Mouse (Mus musculus): ENCODE measurements around the gene Tsga10ip. TPM values are rescaled to one million over a fixed set of nuclear protein-coding genes. Genes with fewer than 3 reads are reported as not detected.
A peak's percentile ranks its signal among the peaks of the same experiment; 100 is the strongest.

The Tsga10ip gene
- 5.9 and 6.3 TPM in 2 replicates for polyA plus RNA-seq (2015; fragmentation: Nextera tagmentation; extraction: Ambion mirVana)

DNA sequence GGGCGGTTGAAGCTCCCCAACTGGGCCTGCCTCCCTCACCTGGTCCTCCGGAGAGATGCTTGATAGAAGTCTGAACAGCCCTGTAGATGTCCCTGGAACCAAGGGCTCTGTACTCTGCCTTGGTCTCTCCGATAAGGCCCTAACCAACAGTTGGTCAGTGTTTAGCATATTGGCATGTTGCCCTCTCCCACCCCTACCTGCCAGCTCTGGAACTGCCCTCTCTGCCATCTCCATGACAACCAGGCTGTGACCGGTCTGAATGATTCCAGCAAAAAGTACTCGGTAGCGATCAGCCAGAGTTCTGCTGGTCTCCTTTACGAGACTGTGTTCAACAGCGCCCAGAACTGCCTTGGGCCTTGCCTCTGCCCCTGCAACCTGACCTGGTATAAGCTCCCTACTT is at the start of gene Tsga10ip:
Gene Tsga10ip (minus strand): TSS at position 234 of the 400 bp plus-strand sequence.
- no peak for ATAC-seq
- Histone ChIP-seq H3K9me3 (ENCODE audit: control insufficient read depth, low read length) (no peaks in the 10 kb centered on the region), H3K4me2 (ENCODE audit: low read depth, low read length) (no peak within 1 kb of the TSS), H3K4me3 (ENCODE audit: low read length) (no peak within 1 kb of the TSS), H3K36me3 (ENCODE audit: control insufficient read depth, insufficient read depth, low read length) (no peaks in the 10 kb centered on the region), H3K4me1 (ENCODE audit: control insufficient read depth, insufficient read depth, low read length) (no peaks in the 10 kb centered on the region; the same call in 1 of the 2 replicates), H3K27me3 (replicated peaks; ENCODE audit: control insufficient read depth, insufficient read depth, low read length) (no peaks in the 10 kb centered on the region), H3K27ac (ENCODE audit: low read length) (no peak within 1 kb of the TSS), H3K9ac (ENCODE audit: low read depth, low read length) (no peak within 1 kb of the TSS)
- 73% methylated on average over 8 of the region's 8 CpGs for WGBS

DNA sequence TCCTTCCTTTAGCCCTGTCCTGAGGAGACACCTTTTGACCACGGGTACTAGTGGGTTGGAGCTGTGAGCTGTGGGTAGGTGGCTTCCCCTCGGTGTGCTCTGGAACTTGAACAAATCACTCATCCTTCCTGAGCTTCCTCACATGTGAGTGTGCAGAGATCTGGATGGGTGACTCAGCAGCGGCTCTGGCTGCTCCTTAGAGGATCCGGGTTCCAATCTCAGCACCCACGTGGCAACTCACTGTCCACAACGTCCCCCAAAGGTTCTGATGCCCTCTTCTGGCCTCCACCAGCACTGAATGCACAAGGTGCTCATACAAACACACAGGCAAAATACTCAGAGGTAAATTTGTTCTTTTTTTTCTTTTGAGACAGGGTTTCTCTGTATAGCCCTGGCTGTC is 49.4 kb upstream of the Tsga10ip start:
- Histone ChIP-seq H3K27ac (ENCODE audit: low read length) (no peak overlapping the region), H3K4me3 (ENCODE audit: low read length) (no peak overlapping the region), H3K27me3 (replicated peaks; ENCODE audit: control insufficient read depth, insufficient read depth, low read length) (peaks cover 28% of the 10 kb centered on the region), H3K9me3 (ENCODE audit: control insufficient read depth, low read length) (no peaks in the 10 kb centered on the region), H3K4me1 (ENCODE audit: control insufficient read depth, insufficient read depth, low read length) (peaks cover 30% of the 10 kb centered on the region), H3K36me3 (ENCODE audit: control insufficient read depth, insufficient read depth, low read length) (no peaks in the 10 kb centered on the region; the same call in 1 of the 2 replicates), H3K4me2 (ENCODE audit: low read depth, low read length) (no peak overlapping the region), H3K9ac (ENCODE audit: low read depth, low read length) (no peak overlapping the region)
- WGBS, result 80% methylated on average over 6 of the region's 6 CpGs
- no peak for ATAC-seq

DNA sequence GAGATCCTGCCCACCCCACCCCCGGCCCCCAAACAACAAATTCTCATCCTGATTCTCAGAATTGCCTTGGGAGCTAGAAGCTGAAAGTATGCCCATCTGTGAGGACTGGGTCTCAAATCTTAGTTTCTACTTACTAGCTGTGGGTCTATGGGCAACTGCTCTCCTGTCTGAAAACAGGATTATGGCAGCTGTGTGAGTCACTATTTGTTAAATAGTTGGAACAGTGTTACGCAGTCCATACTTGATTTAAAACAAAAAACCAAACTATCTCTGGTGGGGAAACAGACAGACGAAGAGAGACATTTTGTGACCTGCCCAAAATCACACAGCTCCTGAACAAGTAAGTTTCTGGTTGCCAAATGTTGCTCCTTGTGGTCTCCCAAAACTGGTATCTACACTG is 47.3 kb upstream of the Tsga10ip start:
- Histone ChIP-seq H3K27me3 (replicated peaks; ENCODE audit: control insufficient read depth, insufficient read depth, low read length) (peaks cover 28% of the 10 kb centered on the region), H3K4me2 (ENCODE audit: low read depth, low read length) (no peak overlapping the region), H3K36me3 (ENCODE audit: control insufficient read depth, insufficient read depth, low read length) (no peaks in the 10 kb centered on the region; the same call in 1 of the 2 replicates), H3K27ac (ENCODE audit: low read length) (no peak overlapping the region), H3K9ac (ENCODE audit: low read depth, low read length) (no peak overlapping the region), H3K9me3 (ENCODE audit: control insufficient read depth, low read length) (no peaks in the 10 kb centered on the region), H3K4me1 (ENCODE audit: control insufficient read depth, insufficient read depth, low read length) (peaks cover 10% of the 10 kb centered on the region), H3K4me3 (ENCODE audit: low read length) (no peak overlapping the region)
- 76% methylated on average over 3 of the region's 3 CpGs for WGBS
- no peak for ATAC-seq

DNA sequence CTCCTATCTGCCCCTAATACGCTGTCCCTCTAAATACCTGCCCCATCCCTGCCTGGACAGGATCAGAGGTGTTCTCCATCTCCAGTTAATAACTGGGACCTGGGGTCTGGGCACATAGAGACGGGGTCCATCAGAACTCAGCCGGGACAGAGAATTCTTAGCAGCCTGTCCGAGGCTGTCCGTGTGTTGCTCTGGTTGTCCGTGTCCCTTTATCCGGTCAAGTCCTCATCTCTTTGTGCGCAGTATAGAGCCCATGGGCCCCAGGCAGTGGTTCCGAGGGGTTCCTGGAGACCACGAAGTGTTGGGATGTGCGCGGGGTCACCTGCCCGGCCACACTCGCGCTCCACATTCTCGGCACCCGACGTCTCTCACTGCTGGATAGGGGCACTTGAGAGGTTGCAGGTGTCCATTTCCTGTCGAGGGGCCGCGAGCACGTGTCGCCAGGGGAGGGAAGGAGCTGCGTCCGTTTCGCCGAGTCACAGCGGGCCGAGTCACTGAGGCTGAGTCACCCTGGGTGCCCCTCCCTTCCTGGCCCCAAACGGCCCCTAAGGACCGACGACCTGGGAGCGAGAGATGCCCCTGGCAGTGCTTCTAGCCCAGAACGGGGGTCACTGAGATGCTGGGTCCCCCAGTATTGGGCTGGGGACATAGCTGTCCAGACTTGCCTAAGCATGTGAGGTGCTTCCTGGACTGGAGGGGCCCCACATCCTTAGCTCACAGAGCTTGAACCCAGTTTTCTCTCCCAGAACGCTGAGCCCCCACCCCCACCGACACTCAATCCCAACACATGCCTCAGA is 46.2 kb upstream of the Tsga10ip start:
- H3K4me3 ChIP-seq (ENCODE audit: low read length), result peak overlapping the region; percentile 62
- H3K9me3 ChIP-seq (ENCODE audit: control insufficient read depth, low read length), result no peaks in the 10 kb centered on the region
- peak overlapping the region; percentile 98 for H3K4me2 ChIP-seq (ENCODE audit: low read depth, low read length)
- WGBS, result 6% methylated on average over 36 of the region's 36 CpGs
- H3K4me1 ChIP-seq (ENCODE audit: control insufficient read depth, insufficient read depth, low read length), result peaks cover 10% of the 10 kb centered on the region; the same call in 1 of the 2 replicates
- ATAC-seq, result peak; percentile 20; the same call in 1 of the 2 replicates
- H3K27ac ChIP-seq (ENCODE audit: low read length), result no peak overlapping the region
- H3K36me3 ChIP-seq (ENCODE audit: control insufficient read depth, insufficient read depth, low read length), result no peaks in the 10 kb centered on the region
- peak overlapping the region; percentile 57; the same call in 1 of the 2 replicates for H3K9ac ChIP-seq (ENCODE audit: low read depth, low read length)
- H3K27me3 ChIP-seq (replicated peaks; ENCODE audit: control insufficient read depth, insufficient read depth, low read length), result peaks cover 28% of the 10 kb centered on the region

DNA sequence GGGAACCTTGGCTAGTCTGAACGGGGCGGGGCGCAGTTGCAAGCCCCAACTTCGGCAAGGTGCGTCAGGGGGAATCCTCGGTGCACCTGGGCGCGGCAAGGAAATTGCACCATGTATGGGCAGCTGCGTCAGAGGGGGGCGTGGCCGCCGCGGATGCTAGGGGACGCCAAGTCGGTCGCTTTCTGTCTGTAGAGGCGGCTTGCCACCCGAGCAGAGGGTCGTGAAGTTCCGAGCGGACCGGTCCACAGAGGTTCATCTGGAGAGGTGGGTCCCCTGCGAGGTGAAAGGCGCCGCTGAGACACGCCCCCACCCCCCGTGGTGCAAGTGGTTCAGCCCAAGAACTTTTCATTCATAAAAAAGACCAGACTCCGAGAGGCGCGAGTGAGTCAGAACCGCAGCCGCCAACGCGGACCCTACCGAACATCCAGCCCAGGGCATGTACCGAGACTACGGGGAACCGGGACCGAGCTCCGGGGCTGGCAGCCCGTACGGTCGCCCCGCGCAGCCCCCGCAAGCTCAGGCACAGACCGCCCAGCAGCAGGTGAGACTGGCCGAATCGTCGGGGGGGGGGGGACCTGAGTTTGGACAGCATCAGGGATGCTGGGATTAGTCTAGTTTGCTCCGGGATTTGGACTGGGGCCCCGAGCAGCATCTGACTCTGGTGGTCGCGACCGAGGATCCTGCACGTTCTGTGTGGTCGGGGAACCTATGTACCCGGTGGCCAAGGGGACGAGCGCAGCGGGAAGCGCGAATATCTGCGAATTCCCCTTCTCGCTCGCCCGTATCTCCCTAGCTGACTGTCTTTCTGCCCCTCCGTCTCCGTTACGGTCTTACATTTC is 45.4 kb upstream of the Tsga10ip start, which contains the start of gene Fosl1:
Gene Fosl1 (plus strand): TSS at position 33 of the 839 bp plus-strand sequence.
- H3K27me3 ChIP-seq (replicated peaks; ENCODE audit: control insufficient read depth, insufficient read depth, low read length), result peaks cover 28% of the 10 kb centered on the region
- H3K4me3 ChIP-seq (ENCODE audit: low read length), result peak within 1 kb of the TSS; percentile 62
- no peaks in the 10 kb centered on the region for H3K9me3 ChIP-seq (ENCODE audit: control insufficient read depth, low read length)
- peak within 1 kb of the TSS; percentile 98 for H3K4me2 ChIP-seq (ENCODE audit: low read depth, low read length)
- peak within 1 kb of the TSS; percentile 57 for H3K9ac ChIP-seq (ENCODE audit: low read depth, low read length)
- no peaks in the 10 kb centered on the region for H3K36me3 ChIP-seq (ENCODE audit: control insufficient read depth, insufficient read depth, low read length)
- H3K4me1 ChIP-seq (ENCODE audit: control insufficient read depth, insufficient read depth, low read length), result peaks cover 10% of the 10 kb centered on the region; the same call in 1 of the 2 replicates
- ATAC-seq, result peak; percentile 78
- H3K27ac ChIP-seq (ENCODE audit: low read length), result no peak within 1 kb of the TSS
- WGBS, result under 1% methylated on average over 70 of the region's 70 CpGs

DNA sequence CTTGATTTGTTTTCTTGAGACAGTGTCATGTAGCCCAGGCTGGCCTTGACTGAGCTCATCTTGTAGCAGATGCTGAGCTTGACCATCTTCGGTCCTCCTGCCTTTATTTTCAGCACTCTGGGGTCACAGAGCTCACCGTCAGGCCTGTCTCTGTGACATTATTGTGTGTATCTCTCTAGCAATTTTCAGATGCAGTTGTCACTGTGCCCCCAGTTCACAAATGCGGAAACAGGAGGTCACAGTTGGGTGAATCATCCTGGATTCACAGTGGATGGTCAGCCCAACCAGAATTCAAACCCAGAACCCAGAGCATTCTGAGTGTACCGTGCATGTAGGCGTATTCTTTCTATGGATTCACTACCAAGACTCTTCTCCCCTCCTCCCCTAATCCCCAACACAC is 43.4 kb upstream of the Tsga10ip start:
- ATAC-seq, result no peak
- WGBS, result 86% methylated on average over 5 of the region's 5 CpGs
- H3K27me3 ChIP-seq (replicated peaks; ENCODE audit: control insufficient read depth, insufficient read depth, low read length), result peaks cover 28% of the 10 kb centered on the region
- no peak overlapping the region for H3K9ac ChIP-seq (ENCODE audit: low read depth, low read length)
- H3K27ac ChIP-seq (ENCODE audit: low read length), result no peak overlapping the region
- H3K4me1 ChIP-seq (ENCODE audit: control insufficient read depth, insufficient read depth, low read length), result peaks cover 10% of the 10 kb centered on the region; the same call in 1 of the 2 replicates
- no peak overlapping the region for H3K4me3 ChIP-seq (ENCODE audit: low read length)
- H3K36me3 ChIP-seq (ENCODE audit: control insufficient read depth, insufficient read depth, low read length), result no peaks in the 10 kb centered on the region
- H3K9me3 ChIP-seq (ENCODE audit: control insufficient read depth, low read length), result no peaks in the 10 kb centered on the region
- H3K4me2 ChIP-seq (ENCODE audit: low read depth, low read length), result no peak overlapping the region

DNA sequence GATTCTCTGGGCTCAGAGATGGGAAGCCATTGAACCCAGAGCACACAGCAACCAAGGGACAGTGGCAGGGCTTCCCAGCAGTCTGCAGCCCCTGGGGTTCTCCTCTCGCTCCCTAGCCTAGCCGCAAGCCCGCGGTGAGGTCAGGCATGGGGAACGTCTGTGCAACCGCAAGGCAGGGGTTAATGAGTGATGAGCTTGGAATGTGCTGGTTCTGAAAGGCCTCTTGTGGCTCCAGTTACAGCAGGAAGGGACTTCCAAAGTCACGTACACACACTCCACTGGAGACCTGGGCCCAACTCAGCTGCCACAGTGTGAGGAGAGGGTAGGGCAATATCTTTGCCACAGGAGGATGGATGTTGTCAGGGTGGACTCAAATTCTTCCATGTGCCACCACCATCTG is 42.6 kb upstream of the Tsga10ip start:
- no peak overlapping the region for H3K4me3 ChIP-seq (ENCODE audit: low read length)
- no peak overlapping the region for H3K27ac ChIP-seq (ENCODE audit: low read length)
- no peak for ATAC-seq
- H3K9me3 ChIP-seq (ENCODE audit: control insufficient read depth, low read length), result no peaks in the 10 kb centered on the region
- peaks cover 10% of the 10 kb centered on the region; the same call in 1 of the 2 replicates for H3K4me1 ChIP-seq (ENCODE audit: control insufficient read depth, insufficient read depth, low read length)
- H3K9ac ChIP-seq (ENCODE audit: low read depth, low read length), result no peak overlapping the region
- H3K27me3 ChIP-seq (replicated peaks; ENCODE audit: control insufficient read depth, insufficient read depth, low read length), result peaks cover 23% of the 10 kb centered on the region
- 24% methylated on average over 7 of the region's 7 CpGs for WGBS
- H3K4me2 ChIP-seq (ENCODE audit: low read depth, low read length), result no peak overlapping the region
- no peaks in the 10 kb centered on the region for H3K36me3 ChIP-seq (ENCODE audit: control insufficient read depth, insufficient read depth, low read length)

DNA sequence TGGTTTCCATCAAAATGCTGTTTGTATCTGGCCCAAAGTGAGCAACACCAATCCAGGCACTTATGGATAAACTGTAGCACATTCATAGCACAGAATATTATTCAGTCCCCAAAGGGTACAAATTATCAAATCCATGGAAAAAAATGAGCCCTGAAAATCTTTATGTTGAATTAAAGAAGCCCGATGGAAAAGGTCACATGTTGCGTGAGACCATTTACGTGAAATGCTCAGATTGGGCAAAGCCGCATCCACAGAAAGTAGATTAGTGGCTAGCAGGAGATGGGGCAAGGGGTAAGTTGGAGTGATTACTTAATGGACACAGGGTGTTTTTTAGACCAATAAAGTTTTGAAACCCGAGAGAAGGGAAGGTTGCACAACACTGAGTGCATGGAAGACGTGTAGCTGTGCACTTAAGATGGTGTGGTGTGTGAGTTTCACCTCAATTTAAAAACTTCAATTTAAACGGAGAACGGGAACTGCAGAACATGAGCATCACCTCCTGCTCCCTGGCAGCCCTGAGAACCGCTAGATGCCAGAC is 42.1 kb upstream of the Tsga10ip start:
- H3K9me3 ChIP-seq (ENCODE audit: control insufficient read depth, low read length), result no peaks in the 10 kb centered on the region
- no peaks in the 10 kb centered on the region for H3K36me3 ChIP-seq (ENCODE audit: control insufficient read depth, insufficient read depth, low read length)
- H3K4me2 ChIP-seq (ENCODE audit: low read depth, low read length), result no peak overlapping the region
- H3K4me1 ChIP-seq (ENCODE audit: control insufficient read depth, insufficient read depth, low read length), result peaks cover 10% of the 10 kb centered on the region; the same call in 1 of the 2 replicates
- peaks cover 18% of the 10 kb centered on the region for H3K27me3 ChIP-seq (replicated peaks; ENCODE audit: control insufficient read depth, insufficient read depth, low read length)
- no peak for ATAC-seq
- H3K27ac ChIP-seq (ENCODE audit: low read length), result no peak overlapping the region
- H3K4me3 ChIP-seq (ENCODE audit: low read length), result no peak overlapping the region
- 62% methylated on average over 9 of the region's 9 CpGs for WGBS
- H3K9ac ChIP-seq (ENCODE audit: low read depth, low read length), result no peak overlapping the region

DNA sequence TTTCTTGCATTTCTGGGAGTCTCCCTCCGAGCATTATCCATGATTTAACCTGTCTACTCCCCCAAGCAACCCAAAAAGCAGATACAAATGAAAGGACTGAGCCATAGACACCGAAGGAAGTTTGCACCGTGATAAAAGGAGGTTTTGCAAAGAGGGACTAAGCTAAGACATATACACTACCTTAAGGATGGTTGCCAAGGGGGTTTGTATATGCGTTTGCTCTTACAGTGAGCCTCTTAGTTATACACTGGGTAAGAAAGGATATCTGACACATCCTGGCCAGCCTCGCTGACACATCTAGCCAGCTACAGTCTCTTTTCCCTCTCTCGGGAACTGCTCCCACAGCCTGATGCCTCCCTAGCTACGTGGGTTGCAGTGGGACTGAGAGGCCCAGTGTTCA is 31.6 kb upstream of the Tsga10ip start:
- H3K4me1 ChIP-seq (ENCODE audit: control insufficient read depth, insufficient read depth, low read length), result peaks cover 13% of the 10 kb centered on the region
- H3K36me3 ChIP-seq (ENCODE audit: control insufficient read depth, insufficient read depth, low read length), result no peaks in the 10 kb centered on the region
- peak overlapping the region; percentile 83 for H3K4me2 ChIP-seq (ENCODE audit: low read depth, low read length)
- peak overlapping the region; percentile 9; the same call in 1 of the 2 replicates for H3K27ac ChIP-seq (ENCODE audit: low read length)
- no peak for ATAC-seq
- 57% methylated on average over 7 of the region's 7 CpGs for WGBS
- H3K9me3 ChIP-seq (ENCODE audit: control insufficient read depth, low read length), result no peaks in the 10 kb centered on the region
- H3K4me3 ChIP-seq (ENCODE audit: low read length), result no peak overlapping the region
- H3K27me3 ChIP-seq (replicated peaks; ENCODE audit: control insufficient read depth, insufficient read depth, low read length), result no peaks in the 10 kb centered on the region
- H3K9ac ChIP-seq (ENCODE audit: low read depth, low read length), result peak overlapping the region; percentile 63

Data from intestine, embryonic 16.5 days (tissue).